Mouse (Mus musculus) E14TG2a.4 (cell line): ENCODE measurements around the gene Gm17304.

Experiments
- H3K27me3 ChIP-seq: 2 replicates; pipeline ENCODE4 v1.6.1; 2014; ENCODE audit warnings: low read length, control low read depth; ENCODE audit not compliant: insufficient read depth
- H3K36me3 ChIP-seq: 2 replicates; pipeline ENCODE4 v1.6.1; 2014; ENCODE audit warnings: low read length, control low read depth; ENCODE audit not compliant: insufficient read depth
- H3K4me1 ChIP-seq: replicated peaks from 2 replicates; pipeline ENCODE4 v1.6.1; 2014; ENCODE audit warnings: low read depth, low read length, control low read depth
- H3K4me3 ChIP-seq: replicated peaks from 2 replicates; pipeline ENCODE4 v1.5.1; 2014; ENCODE audit warnings: mild to moderate bottlenecking, low read length
- H3K9me3 ChIP-seq: 2 replicates; pipeline ENCODE4 v1.6.1; 2014; ENCODE audit warnings: low read length, control low read depth
- CTCF ChIP-seq: conservative IDR thresholded peaks from 2 replicates; pipeline ENCODE4 v1.5.1; 2014; ENCODE audit warnings: low read length
- NANOG ChIP-seq: IDR thresholded peaks from 2 replicates; pipeline ENCODE4 v1.6.1; 2014; ENCODE audit warnings: borderline replicate concordance, low read length, mixed read lengths
- POU5F1 ChIP-seq: IDR thresholded peaks from 2 replicates; pipeline ENCODE4 v1.6.1; 2014; ENCODE audit warnings: low read length, borderline replicate concordance

Gene Gm17304

DNA sequence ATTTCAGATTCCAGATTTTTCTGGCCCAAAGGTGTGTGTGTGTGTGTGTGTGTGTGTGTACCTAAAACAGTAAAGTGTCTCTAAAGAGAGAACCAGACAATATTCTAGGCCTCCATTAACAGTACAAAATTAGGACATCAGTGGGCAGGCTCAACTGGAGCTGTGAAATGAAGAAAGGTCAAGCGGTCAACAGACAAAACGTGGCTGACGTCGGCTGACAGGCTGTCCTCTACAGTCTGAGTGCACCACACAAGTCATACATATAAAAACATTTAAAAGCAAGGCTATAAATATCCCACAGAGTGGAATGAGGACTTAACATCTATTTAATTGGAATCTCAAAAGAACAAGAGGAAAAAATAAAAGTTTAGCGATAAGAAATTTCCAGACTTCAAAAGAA, 1.8 kb upstream of the Gm17304 start:
- Histone ChIP-seq H3K27me3 (no peaks in the 10 kb centered on the region), H3K9me3 (no peaks in the 10 kb centered on the region), H3K4me3 (no peak overlapping the region), H3K4me1 (peaks cover 25% of the 10 kb centered on the region), H3K36me3 (peaks cover 26% of the 10 kb centered on the region)
- no peak for TF ChIP-seq POU5F1
- TF ChIP-seq NANOG, result no peak
- no peak for TF ChIP-seq CTCF

DNA sequence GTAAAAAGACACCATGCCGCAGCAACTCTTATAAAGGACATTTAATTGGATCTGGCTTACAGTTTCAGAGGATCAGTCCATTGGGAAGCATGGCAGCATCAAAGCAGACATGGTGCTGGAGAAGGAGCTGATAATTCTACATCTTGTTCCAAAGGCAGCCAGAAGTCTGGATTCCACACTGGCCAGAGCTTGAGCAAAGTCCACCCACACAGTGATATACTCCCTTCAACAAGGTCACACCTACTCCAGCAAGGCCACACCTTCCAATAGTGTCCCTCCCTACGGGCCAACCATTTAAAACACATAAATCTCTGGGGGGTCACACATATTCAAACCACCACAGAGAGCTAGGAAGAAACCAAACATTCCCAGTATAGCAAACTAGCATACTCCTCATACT, 3.3 kb downstream of the Gm17304 start:
- no peak for TF ChIP-seq NANOG
- TF ChIP-seq CTCF, result no peak
- no peak for TF ChIP-seq POU5F1

GRCm38 (mm10) chr5:106614570-106614969, 5.7 kb downstream of the Gm17304 start:
- Histone ChIP-seq H3K9me3 (no peaks in the 10 kb centered on the region), H3K4me1 (peaks cover 14% of the 10 kb centered on the region), H3K36me3 (peaks cover 48% of the 10 kb centered on the region), H3K27me3 (no peaks in the 10 kb centered on the region), H3K4me3 (no peak overlapping the region)
- TF ChIP-seq POU5F1 (no peak), NANOG (no peak), CTCF (no peak)

More for the DNA sequence above, 3.3 kb downstream of the Gm17304 start:
- no peaks in the 10 kb centered on the region for H3K9me3 ChIP-seq
- peaks cover 14% of the 10 kb centered on the region for H3K4me1 ChIP-seq
- no peaks in the 10 kb centered on the region for H3K27me3 ChIP-seq
- H3K36me3 ChIP-seq, result peaks cover 42% of the 10 kb centered on the region
- no peak overlapping the region for H3K4me3 ChIP-seq

- H3K4me1 ChIP-seq, result peaks cover 14% of the 10 kb centered on the region
- H3K27me3 ChIP-seq, result no peaks in the 10 kb centered on the region
- TF ChIP-seq CTCF, result no peak
- no peak for TF ChIP-seq NANOG
- TF ChIP-seq POU5F1, result no peak
Measured at GRCm38 (mm10) chr5:106615006-106615405, 6.1 kb downstream of the Gm17304 start.

DNA sequence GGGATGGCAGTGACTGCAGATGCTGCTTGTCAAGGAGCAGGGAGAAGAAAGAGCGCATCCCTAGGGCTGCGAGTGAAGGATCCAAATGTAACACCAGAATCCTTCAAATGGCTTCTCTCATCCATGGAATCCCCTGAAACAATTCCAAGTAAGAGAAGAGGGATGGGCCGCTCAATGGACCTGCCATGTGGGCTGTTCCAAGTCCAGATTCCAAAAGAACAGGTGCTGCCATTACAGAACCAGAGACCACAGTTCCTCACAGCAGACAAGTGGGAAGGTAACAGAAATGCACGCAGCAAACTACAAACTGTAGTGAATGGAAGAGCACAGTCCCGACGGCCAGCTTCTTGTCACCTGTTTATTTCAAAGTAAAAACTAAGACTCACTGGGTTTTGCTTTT, 11.5 kb downstream of the Gm17304 start:
- TF ChIP-seq CTCF (no peak), NANOG (no peak), POU5F1 (no peak)
- Histone ChIP-seq H3K9me3 (no peaks in the 10 kb centered on the region), H3K4me1 (no peaks in the 10 kb centered on the region), H3K36me3 (peaks cover 73% of the 10 kb centered on the region), H3K4me3 (no peak overlapping the region), H3K27me3 (no peaks in the 10 kb centered on the region)

More at GRCm38 (mm10) chr5:106615006-106615405, 6.1 kb downstream of the Gm17304 start:
- no peaks in the 10 kb centered on the region for H3K9me3 ChIP-seq
- H3K36me3 ChIP-seq, result peaks cover 49% of the 10 kb centered on the region
- no peak overlapping the region for H3K4me3 ChIP-seq

- H3K4me3 ChIP-seq, result no peak overlapping the region
- TF ChIP-seq NANOG (no peak), POU5F1 (no peak), CTCF (no peak)
- H3K27me3 ChIP-seq, result no peaks in the 10 kb centered on the region
- no peaks in the 10 kb centered on the region for H3K4me1 ChIP-seq
- H3K36me3 ChIP-seq, result peaks cover 81% of the 10 kb centered on the region
- H3K9me3 ChIP-seq, result no peaks in the 10 kb centered on the region
Measured at GRCm38 (mm10) chr5:106622193-106622592, 13.3 kb downstream of the Gm17304 start.

DNA sequence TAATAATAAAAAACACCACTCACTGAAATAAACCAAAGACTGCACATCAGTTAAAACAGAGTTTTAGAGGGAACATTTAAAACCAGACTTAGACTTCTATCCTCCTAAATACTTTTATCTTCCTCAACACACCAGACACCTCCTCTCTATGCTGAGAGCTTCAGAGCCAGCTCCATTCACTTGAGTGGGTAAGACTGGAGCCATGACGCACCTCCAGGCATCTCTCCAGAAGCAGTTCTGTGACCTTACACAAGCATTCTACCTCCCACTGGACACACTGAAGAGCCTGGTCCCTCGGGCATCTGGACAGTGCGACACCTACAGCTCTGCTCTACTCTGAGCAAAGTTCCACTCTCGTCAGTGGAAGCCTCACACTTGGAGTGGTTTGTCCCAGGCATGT, 14.4 kb downstream of the Gm17304 start:
- no peak overlapping the region for H3K4me3 ChIP-seq
- no peaks in the 10 kb centered on the region for H3K9me3 ChIP-seq
- no peak for TF ChIP-seq NANOG
- no peak for TF ChIP-seq CTCF
- no peak for TF ChIP-seq POU5F1
- H3K4me1 ChIP-seq, result no peaks in the 10 kb centered on the region; the same call in 1 of the 2 replicates
- no peaks in the 10 kb centered on the region for H3K27me3 ChIP-seq
- peaks cover 76% of the 10 kb centered on the region for H3K36me3 ChIP-seq

DNA sequence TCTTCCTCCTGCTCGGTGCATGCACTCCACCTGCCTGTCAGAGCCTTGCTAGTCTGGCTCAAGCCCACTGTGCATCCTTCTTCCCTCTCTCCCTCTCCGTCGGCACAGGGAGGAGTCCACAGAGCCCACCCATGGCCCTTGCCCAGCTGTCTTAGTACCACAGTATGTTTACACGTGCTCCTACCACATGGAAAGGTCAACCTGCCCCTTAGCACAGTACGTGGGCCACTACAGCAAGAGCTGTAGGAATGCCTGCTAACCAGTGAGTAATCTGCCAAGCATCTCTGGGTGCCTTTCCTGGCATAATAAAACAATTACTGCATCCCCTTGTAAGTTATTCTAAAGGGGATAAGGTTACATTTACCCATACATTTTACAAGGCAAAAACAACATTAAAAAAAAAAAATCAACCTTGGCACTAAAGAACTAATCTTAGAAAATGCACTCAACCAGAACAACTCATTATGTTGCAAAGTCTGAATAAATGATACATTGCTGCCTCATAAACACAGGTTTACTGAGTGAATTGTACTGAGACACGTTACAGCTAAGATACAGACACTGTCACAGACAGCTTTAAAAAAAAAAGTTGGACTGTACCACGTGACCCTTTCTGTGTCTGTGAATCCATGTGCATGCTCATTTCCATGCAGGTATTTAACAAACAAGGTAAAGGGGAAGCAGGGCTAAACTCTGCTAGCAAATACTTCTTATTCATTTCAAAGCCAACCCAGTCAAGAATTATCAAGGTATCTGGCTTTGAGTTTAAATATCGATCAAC, 19.7 kb downstream of the Gm17304 start:
- TF ChIP-seq NANOG (no peak), CTCF (no peak), POU5F1 (no peak)
- Histone ChIP-seq H3K4me1 (peaks cover 6% of the 10 kb centered on the region; the same call in 1 of the 2 replicates), H3K9me3 (no peaks in the 10 kb centered on the region), H3K36me3 (peaks cover 61% of the 10 kb centered on the region), H3K27me3 (no peaks in the 10 kb centered on the region), H3K4me3 (no peak overlapping the region)

DNA sequence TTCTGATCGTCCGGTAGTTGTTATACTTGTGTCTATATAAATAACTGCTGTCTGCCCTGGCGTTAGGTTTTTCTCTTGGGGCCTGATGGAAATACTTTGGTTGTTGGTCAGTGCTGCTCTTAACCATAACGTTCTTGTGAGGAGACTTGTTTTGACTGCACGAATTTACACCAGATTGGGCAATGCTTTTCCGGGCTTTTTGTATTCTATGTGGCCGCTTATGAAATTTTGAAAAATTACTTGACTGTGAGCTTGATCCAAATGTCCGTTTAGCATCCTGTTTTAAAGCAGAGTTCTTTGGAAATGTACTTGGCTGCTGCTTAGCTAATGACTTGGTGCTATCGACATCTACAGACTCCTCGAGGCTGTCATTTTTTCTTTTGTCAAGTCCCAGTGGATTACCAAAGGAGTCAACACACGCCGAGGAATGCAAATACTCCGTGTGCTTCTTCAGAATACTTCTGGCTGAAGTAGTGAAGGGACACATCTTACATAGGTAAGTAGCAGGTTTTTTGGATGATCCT, 27.6 kb downstream of the Gm17304 start:
- H3K4me3 ChIP-seq, result no peak overlapping the region
- H3K4me1 ChIP-seq, result 0 out of 2 replicates have a peak, but pooled peaks cover 2% of the 10 kb centered on the region
- H3K27me3 ChIP-seq, result no peaks in the 10 kb centered on the region
- no peak for TF ChIP-seq CTCF
- no peak for TF ChIP-seq POU5F1
- no peak for TF ChIP-seq NANOG
- H3K9me3 ChIP-seq, result no peaks in the 10 kb centered on the region
- peaks cover 61% of the 10 kb centered on the region for H3K36me3 ChIP-seq
